15 mouse cellular contexts compared by ENCODE assay signal in the genomic region with DNA sequence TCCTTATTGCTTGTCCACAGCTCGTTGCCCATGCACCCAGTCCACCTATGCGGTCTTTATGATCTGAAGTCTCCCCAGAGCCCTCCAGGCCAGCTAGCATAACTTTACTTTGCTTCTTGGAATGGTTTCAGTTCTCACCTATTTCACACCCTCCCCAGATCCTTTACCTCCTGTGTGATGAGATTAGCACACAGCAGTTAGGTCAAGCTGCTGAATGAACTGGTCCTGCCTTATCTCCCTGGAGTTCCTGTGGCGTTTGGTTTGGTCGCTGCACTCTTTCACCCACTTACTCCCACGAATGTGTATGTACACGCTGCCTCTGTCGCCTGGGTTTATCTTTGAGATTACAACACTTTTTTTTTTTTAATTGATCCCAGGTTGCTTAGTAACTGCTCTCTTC.
"Had no signal": no experiment of that assay in that cellular context is flagged by ENCODE, and none has a peak within 500 bp of the region (broad histone marks: within the 10 kb centered on the region; RNA-seq: fewer than 3 reads in every experiment).

No protein-coding gene starts in this region.

- DNase-seq: kidney, adult 2 months; kidney, postnatal 14 days; lung, embryonic 14.5 days; lung, postnatal 10 days; lung, postnatal 4 days; thymus, adult 18-20 months; thymus, postnatal 14 days had no signal

- H3K9ac ChIP-seq: intestine, embryonic 15.5 days; kidney, embryonic 15.5 days; limb, embryonic 15.5 days; lung, embryonic 14.5 days; midbrain, embryonic 13.5 days; neural tube, embryonic 15.5 days had no signal

- H3K27me3 ChIP-seq: intestine, embryonic 15.5 days; kidney, embryonic 15.5 days; limb, embryonic 15.5 days; midbrain, embryonic 13.5 days; neural tube, embryonic 15.5 days had no signal

- H3K9me3 ChIP-seq: intestine, embryonic 15.5 days; kidney, embryonic 15.5 days; limb, embryonic 15.5 days; megakaryocyte, embryonic 14.5 days; midbrain, embryonic 13.5 days; neural tube, embryonic 15.5 days had no signal

- H3K4me2 ChIP-seq: intestine, embryonic 15.5 days; kidney, embryonic 15.5 days; limb, embryonic 15.5 days; lung, embryonic 14.5 days; midbrain, embryonic 13.5 days; neural tube, embryonic 15.5 days had no signal

- H3K27ac ChIP-seq: intestine, embryonic 15.5 days; kidney, embryonic 15.5 days; limb, embryonic 15.5 days; midbrain, embryonic 13.5 days; neural tube, embryonic 15.5 days; stomach, postnatal 0 days had no signal

- ATAC-seq: intestine, embryonic 15.5 days; midbrain, embryonic 13.5 days had no signal

- H3K4me3 ChIP-seq: intestine, embryonic 15.5 days; kidney, embryonic 15.5 days; limb, embryonic 15.5 days; megakaryocyte, embryonic 14.5 days; midbrain, embryonic 13.5 days; myocyte; neural tube, embryonic 15.5 days had no signal

- H3K36me3 ChIP-seq: intestine, embryonic 15.5 days; kidney, embryonic 15.5 days; limb, embryonic 15.5 days; midbrain, embryonic 13.5 days; neural tube, embryonic 15.5 days had no signal
